In the genomic region with DNA sequence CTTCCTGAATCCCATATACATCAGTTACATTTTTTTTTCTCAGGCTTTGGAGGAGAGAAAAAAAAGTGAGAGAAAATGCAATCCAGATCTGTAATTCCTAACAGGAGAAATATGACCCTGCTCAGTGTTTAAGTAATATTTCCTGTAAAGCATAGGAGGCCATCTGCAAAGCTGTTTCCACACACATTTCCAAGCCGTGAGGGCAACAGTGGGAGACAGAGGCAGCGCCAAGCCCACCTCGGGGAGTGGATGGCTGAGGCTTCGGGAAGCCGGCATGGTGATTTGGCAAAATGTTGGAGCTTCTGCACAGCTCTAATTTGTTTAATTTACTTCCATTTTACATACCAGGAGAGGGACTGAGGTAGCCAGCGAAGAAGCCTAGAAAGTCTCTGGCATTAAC, we compare ENCODE assay signal across 19 mouse cellular contexts.
DNase-seq lines count a peak whose midpoint lies in the region; ATAC-seq and TF ChIP-seq lines count a peak whose summit lies in the region.
"Had no signal": no experiment of that assay in that cellular context is flagged by ENCODE, and none has a peak within 500 bp of the region (broad histone marks: within the 10 kb centered on the region; RNA-seq: fewer than 3 reads in every experiment).

No protein-coding gene starts in this region.

- TF ChIP-seq POLR2A in limb, embryonic 14.5 days (IDR thresholded peaks at IDR 0.05; ENCODE audit: borderline replicate concordance, extremely low read depth, insufficient read depth, insufficient read length), result no peak

- H3K36me3 ChIP-seq in embryonic facial prominence, embryonic 11.5 days (replicated peaks; ENCODE audit: control insufficient read depth, insufficient read depth, low read depth, low read length), result no peaks in the 10 kb centered on the region
- no peaks in the 10 kb centered on the region for H3K36me3 ChIP-seq in embryonic facial prominence, embryonic 15.5 days
- no peaks in the 10 kb centered on the region for H3K36me3 ChIP-seq in limb, embryonic 14.5 days (ENCODE audit: control insufficient read depth, insufficient read depth, low read length)
- H3K36me3 ChIP-seq: heart, embryonic 10.5 days; hindbrain, embryonic 12.5 days had no signal

- no peak overlapping the region for H3K4me3 ChIP-seq in embryonic facial prominence, embryonic 11.5 days (ENCODE audit: low read depth, low read length)
- no peak overlapping the region for H3K4me3 ChIP-seq in embryonic facial prominence, embryonic 15.5 days (replicated peaks)
- no peak overlapping the region for H3K4me3 ChIP-seq in limb, embryonic 14.5 days (replicated peaks; ENCODE audit: low read length)
- H3K4me3 ChIP-seq: heart, embryonic 10.5 days; hindbrain, embryonic 12.5 days had no signal

- H3K27ac ChIP-seq in embryonic facial prominence, embryonic 11.5 days (replicated peaks; ENCODE audit: low read depth, low read length), result no peak overlapping the region
- H3K27ac ChIP-seq in embryonic facial prominence, embryonic 15.5 days (replicated peaks), result no peak overlapping the region
- peak overlapping the region; percentile 45; the same call in 1 of the 2 replicates for H3K27ac ChIP-seq in limb, embryonic 14.5 days (replicated peaks; ENCODE audit: low read depth, low read length)
- H3K27ac ChIP-seq: heart, embryonic 10.5 days; hindbrain, embryonic 12.5 days had no signal

- H3K27me3 ChIP-seq in embryonic facial prominence, embryonic 11.5 days (ENCODE audit: control insufficient read depth, insufficient read depth, low read length), result no peaks in the 10 kb centered on the region
- peaks cover 16% of the 10 kb centered on the region for H3K27me3 ChIP-seq in embryonic facial prominence, embryonic 15.5 days
- no peaks in the 10 kb centered on the region for H3K27me3 ChIP-seq in limb, embryonic 14.5 days (ENCODE audit: control insufficient read depth, insufficient read depth, low read length)
- H3K27me3 ChIP-seq: hindbrain, embryonic 12.5 days had no signal

- no peak for ATAC-seq in embryonic facial prominence, embryonic 11.5 days (replicated peaks; ENCODE audit: insufficient number of reproducible peaks, low FRiP score, low TSS enrichment, low read depth)
- no peak for ATAC-seq in embryonic facial prominence, embryonic 15.5 days (ENCODE audit: insufficient number of reproducible peaks, low FRiP score, low TSS enrichment, low read depth)
- 0 out of 2 replicates have a peak, but pooled peaks have one; percentile 57 for ATAC-seq in limb, embryonic 14.5 days (ENCODE audit: low FRiP score, low read depth)
- ATAC-seq: forebrain, embryonic 14.5 days; hindbrain, embryonic 16.5 days; inflammation-experienced regulatory T-cells, adult 6 months had no signal

- H3K4me1 ChIP-seq in embryonic facial prominence, embryonic 11.5 days (ENCODE audit: control insufficient read depth, insufficient read depth, low read length), result no peaks in the 10 kb centered on the region; the same call in 1 of the 2 replicates
- peaks cover 19% of the 10 kb centered on the region for H3K4me1 ChIP-seq in embryonic facial prominence, embryonic 15.5 days
- H3K4me1 ChIP-seq in limb, embryonic 14.5 days (ENCODE audit: control insufficient read depth, insufficient read depth, low read length), result peaks cover 36% of the 10 kb centered on the region
- H3K4me1 ChIP-seq: heart, embryonic 10.5 days had no signal

- peak; percentile 27 to 60 for DNase-seq in cerebellum, postnatal 14 days
- DNase-seq in cerebellum, postnatal 36 days, result no peak
- DNase-seq in embryonic facial prominence, embryonic 11.5 days (ENCODE audit: low spot score), result peak; percentile 41
- DNase-seq in limb, embryonic 14.5 days (ENCODE audit: low spot score), result no peak
- no peak for DNase-seq in heart, adult 18-20 months
- no peak for DNase-seq in layer of hippocampus, adult 18-20 months (ENCODE audit: low spot score in 2 of 2)
- no peak for DNase-seq in ovary, postnatal 14 days (ENCODE audit: low spot score)
- DNase-seq: adrenal gland, postnatal 10 days; cerebellum, adult 11 months; cerebellum, adult 8-10 months; gastrocnemius, postnatal 36 days; heart, postnatal 10 days; heart, postnatal 4 days had no signal

- no peak overlapping the region for H3K9ac ChIP-seq in embryonic facial prominence, embryonic 11.5 days (replicated peaks; ENCODE audit: low read length)
- no peak overlapping the region for H3K9ac ChIP-seq in embryonic facial prominence, embryonic 15.5 days
- H3K9ac ChIP-seq in limb, embryonic 14.5 days (ENCODE audit: low read depth, low read length, severe bottlenecking), result no peak overlapping the region
- H3K9ac ChIP-seq: hindbrain, embryonic 12.5 days had no signal

- no peaks in the 10 kb centered on the region for H3K9me3 ChIP-seq in embryonic facial prominence, embryonic 11.5 days (replicated peaks; ENCODE audit: control insufficient read depth, low read length)
- no peaks in the 10 kb centered on the region for H3K9me3 ChIP-seq in embryonic facial prominence, embryonic 15.5 days (replicated peaks)
- H3K9me3 ChIP-seq in limb, embryonic 14.5 days (ENCODE audit: control insufficient read depth, low read length), result no peaks in the 10 kb centered on the region
- H3K9me3 ChIP-seq: heart, embryonic 10.5 days; hindbrain, embryonic 12.5 days had no signal

- WGBS in embryonic facial prominence, embryonic 11.5 days, result 39% methylated on average over 6 of the region's 6 CpGs
- WGBS in embryonic facial prominence, embryonic 15.5 days, result 34% methylated on average over 6 of the region's 6 CpGs
- WGBS in limb, embryonic 14.5 days, result 36% methylated on average over 6 of the region's 6 CpGs

- H3K4me2 ChIP-seq in embryonic facial prominence, embryonic 11.5 days (ENCODE audit: low read depth, low read length), result no peak overlapping the region
- H3K4me2 ChIP-seq in embryonic facial prominence, embryonic 15.5 days (replicated peaks), result 0 out of 2 replicates have a peak overlapping the region, but pooled peaks have one; percentile 0
- no peak overlapping the region; the same call in 1 of the 2 replicates for H3K4me2 ChIP-seq in limb, embryonic 14.5 days (replicated peaks; ENCODE audit: low read depth, low read length, severe bottlenecking)
- H3K4me2 ChIP-seq: hindbrain, embryonic 12.5 days had no signal

Comparison
In these comparisons a context has a peak if more than half of its experiments do, and no peak if none do; other contexts are left out.
1. DNase-seq: peak in cerebellum, postnatal 14 days (2 of 2) and embryonic facial prominence, embryonic 11.5 days (single experiment); none in cerebellum, postnatal 36 days (0 of 2), limb, embryonic 14.5 days (single experiment), heart, adult 18-20 months (0 of 2), layer of hippocampus, adult 18-20 months (0 of 2) and ovary, postnatal 14 days (single experiment).